Mouse (Mus musculus): ENCODE measurements around the gene St7. TPM values are rescaled to one million over a fixed set of nuclear protein-coding genes. Genes with fewer than 3 reads are reported as not detected.

Gene St7
- polyA plus RNA-seq, 1 experiment, result 8.4 TPM

DNA sequence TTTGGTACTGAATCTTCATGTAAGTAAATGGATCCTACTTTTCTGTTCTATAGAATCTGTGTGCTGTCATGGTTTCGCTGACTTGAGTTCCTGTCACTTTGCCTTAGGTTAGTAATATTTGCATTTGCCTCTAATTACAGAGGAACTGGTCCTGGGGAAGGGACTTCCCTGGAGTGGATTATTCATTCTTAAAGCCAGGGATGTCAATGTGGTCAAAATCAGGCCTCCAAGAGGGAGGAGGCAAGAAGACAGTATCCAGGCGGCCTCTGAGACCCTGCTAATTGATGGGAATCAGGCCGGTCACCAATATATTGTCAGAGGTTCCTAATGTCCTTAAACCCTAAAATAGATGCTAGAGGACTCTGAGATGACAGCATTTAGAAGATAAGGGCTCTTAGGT, 56.9 kb downstream of the St7 start:
- H3K27me3 ChIP-seq (ENCODE audit: control insufficient read depth, insufficient read depth, insufficient read length), result no peaks in the 10 kb centered on the region
- H3K79me2 ChIP-seq (ENCODE audit: control insufficient read depth, insufficient read depth), result peaks cover 13% of the 10 kb centered on the region
- no peak for TF ChIP-seq MYOD1 (IDR thresholded peaks at IDR 0.05; ENCODE audit: control insufficient read depth, insufficient read length, low read depth)
- no peak for TF ChIP-seq MAX (IDR thresholded peaks at IDR 0.05)
- no peak for TF ChIP-seq USF1 (IDR thresholded peaks at IDR 0.05; ENCODE audit: low read depth)
- TF ChIP-seq MYOG (IDR thresholded peaks at IDR 0.05; ENCODE audit: control insufficient read depth, extremely low read depth, insufficient read length), result no peak
- TF ChIP-seq CEBPB (IDR thresholded peaks at IDR 0.05; ENCODE audit: low read depth), result no peak
- TF ChIP-seq FOSL1 (IDR thresholded peaks at IDR 0.05; ENCODE audit: insufficient read depth, low read length, poor library complexity, severe bottlenecking), result no peak
- TF ChIP-seq CTCF (IDR thresholded peaks at IDR 0.05; ENCODE audit: control insufficient read depth, insufficient read depth, insufficient read length), result no peak
- H3ac ChIP-seq (ENCODE audit: control insufficient read depth, insufficient read length, low read depth), result no peak overlapping the region
- peaks cover 9% of the 10 kb centered on the region for H3K79me3 ChIP-seq (ENCODE audit: low read depth)
- peak overlapping the region; percentile 15 for H3K4me3 ChIP-seq (ENCODE audit: insufficient read depth, poor library complexity, severe bottlenecking)
- no peaks in the 10 kb centered on the region for H3K36me3 ChIP-seq (ENCODE audit: control insufficient read depth, insufficient read depth)

DNA sequence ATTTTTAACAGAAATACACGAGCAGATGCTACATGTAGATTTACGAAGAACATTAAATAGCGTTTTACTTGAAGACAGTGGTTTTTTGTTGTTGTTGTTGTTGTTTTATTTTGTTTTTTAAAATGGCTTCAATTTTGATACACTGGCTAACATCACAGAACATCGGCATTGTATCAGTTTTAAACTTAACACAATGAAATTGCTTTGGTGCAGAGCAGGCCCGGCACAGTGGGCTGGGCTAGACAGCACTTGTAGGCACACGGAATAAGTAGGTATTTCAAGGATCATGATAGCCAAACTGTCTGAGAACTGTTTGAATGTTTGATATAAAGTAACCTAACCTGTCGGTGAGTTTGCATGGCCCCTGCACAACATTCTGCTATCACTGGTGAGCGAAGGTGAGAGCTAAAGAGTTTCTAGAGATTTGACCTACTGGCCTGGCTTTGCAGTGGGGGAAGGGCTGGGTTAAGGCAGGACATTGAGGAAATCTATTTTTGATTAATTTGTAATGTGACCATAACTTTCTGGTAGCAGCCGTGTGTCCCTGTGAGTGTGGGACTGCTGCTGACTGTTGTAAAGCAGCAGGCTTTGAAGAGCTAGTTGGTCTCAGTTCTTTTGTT, 57.4 kb downstream of the St7 start:
- H3K27me3 ChIP-seq (ENCODE audit: control insufficient read depth, insufficient read depth, insufficient read length), result no peaks in the 10 kb centered on the region
- TF ChIP-seq FOSL1 (IDR thresholded peaks at IDR 0.05; ENCODE audit: insufficient read depth, low read length, poor library complexity, severe bottlenecking), result no peak
- TF ChIP-seq MYOG (IDR thresholded peaks at IDR 0.05; ENCODE audit: control insufficient read depth, extremely low read depth, insufficient read length), result no peak
- TF ChIP-seq MAX (IDR thresholded peaks at IDR 0.05), result no peak
- no peak for TF ChIP-seq CTCF (IDR thresholded peaks at IDR 0.05; ENCODE audit: control insufficient read depth, insufficient read depth, insufficient read length)
- TF ChIP-seq USF1 (IDR thresholded peaks at IDR 0.05; ENCODE audit: low read depth), result no peak
- no peak for TF ChIP-seq CEBPB (IDR thresholded peaks at IDR 0.05; ENCODE audit: low read depth)
- no peak for TF ChIP-seq MYOD1 (IDR thresholded peaks at IDR 0.05; ENCODE audit: control insufficient read depth, insufficient read length, low read depth)
- H3K36me3 ChIP-seq (ENCODE audit: control insufficient read depth, insufficient read depth), result no peaks in the 10 kb centered on the region
- no peak overlapping the region for H3ac ChIP-seq (ENCODE audit: control insufficient read depth, insufficient read length, low read depth)
- peaks cover 13% of the 10 kb centered on the region for H3K79me2 ChIP-seq (ENCODE audit: control insufficient read depth, insufficient read depth)
- peaks cover 9% of the 10 kb centered on the region for H3K79me3 ChIP-seq (ENCODE audit: low read depth)
- no peak overlapping the region for H3K4me3 ChIP-seq (ENCODE audit: insufficient read depth, poor library complexity, severe bottlenecking)

DNA sequence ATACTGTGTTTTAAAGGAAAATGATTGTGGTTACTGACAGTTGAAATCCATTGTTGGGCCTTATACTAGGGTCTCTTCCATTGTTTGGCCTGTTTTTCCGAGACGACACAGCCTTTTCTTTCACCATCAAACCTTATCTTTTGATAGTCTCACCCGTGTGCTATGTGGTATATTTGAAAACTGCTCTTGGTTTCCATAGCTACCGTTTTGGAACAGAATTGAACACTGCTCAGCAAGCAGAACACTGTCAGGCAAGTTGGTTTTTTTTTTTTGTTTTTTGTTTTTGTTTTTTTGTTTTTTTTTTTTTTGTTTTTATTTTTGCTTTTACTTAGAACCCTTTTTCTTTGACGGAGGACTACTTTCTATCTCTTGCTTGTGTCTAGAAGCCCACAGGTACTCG, 58.2 kb downstream of the St7 start:
- Histone ChIP-seq H3K36me3 (ENCODE audit: control insufficient read depth, insufficient read depth) (no peaks in the 10 kb centered on the region), H3ac (ENCODE audit: control insufficient read depth, insufficient read length, low read depth) (no peak overlapping the region), H3K27me3 (ENCODE audit: control insufficient read depth, insufficient read depth, insufficient read length) (no peaks in the 10 kb centered on the region), H3K79me2 (ENCODE audit: control insufficient read depth, insufficient read depth) (peaks cover 13% of the 10 kb centered on the region), H3K79me3 (ENCODE audit: low read depth) (peaks cover 9% of the 10 kb centered on the region), H3K4me3 (ENCODE audit: insufficient read depth, poor library complexity, severe bottlenecking) (no peak overlapping the region)
- TF ChIP-seq CTCF (IDR thresholded peaks at IDR 0.05; ENCODE audit: control insufficient read depth, insufficient read depth, insufficient read length) (no peak), USF1 (IDR thresholded peaks at IDR 0.05; ENCODE audit: low read depth) (no peak), FOSL1 (IDR thresholded peaks at IDR 0.05; ENCODE audit: insufficient read depth, low read length, poor library complexity, severe bottlenecking) (no peak), MYOD1 (IDR thresholded peaks at IDR 0.05; ENCODE audit: control insufficient read depth, insufficient read length, low read depth) (no peak)

DNA sequence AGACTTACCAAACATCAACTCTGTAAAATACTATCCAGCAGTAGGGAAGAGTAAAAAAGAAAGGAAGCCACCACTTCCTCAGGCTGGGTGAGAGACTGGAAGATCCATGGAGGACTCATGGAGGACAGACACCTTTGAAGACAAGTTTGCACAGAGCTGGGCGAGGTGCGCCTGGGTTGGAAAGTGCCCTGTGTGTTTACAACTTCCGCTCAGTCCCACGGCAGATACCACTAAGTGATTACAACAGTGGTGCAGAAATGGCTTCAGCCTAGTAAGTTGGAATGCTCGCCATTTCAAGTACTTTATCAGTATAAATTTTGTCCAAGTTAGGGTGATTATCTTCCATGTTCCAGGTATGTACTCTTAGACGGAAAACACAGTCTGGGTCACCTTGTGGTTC, 63.2 kb downstream of the St7 start:
- H3K27me3 ChIP-seq (ENCODE audit: control insufficient read depth, insufficient read depth, insufficient read length), result no peaks in the 10 kb centered on the region
- peaks cover 10% of the 10 kb centered on the region for H3K79me2 ChIP-seq (ENCODE audit: control insufficient read depth, insufficient read depth)
- H3K36me3 ChIP-seq (ENCODE audit: control insufficient read depth, insufficient read depth), result no peaks in the 10 kb centered on the region
- H3K79me3 ChIP-seq (ENCODE audit: low read depth), result peaks cover 4% of the 10 kb centered on the region
- TF ChIP-seq MYOD1 (IDR thresholded peaks at IDR 0.05; ENCODE audit: control insufficient read depth, insufficient read length, low read depth), result no peak
- TF ChIP-seq USF1 (IDR thresholded peaks at IDR 0.05; ENCODE audit: low read depth), result no peak
- TF ChIP-seq MYOG (IDR thresholded peaks at IDR 0.05; ENCODE audit: control insufficient read depth, extremely low read depth, insufficient read length), result no peak
- TF ChIP-seq MAX (IDR thresholded peaks at IDR 0.05), result no peak
- TF ChIP-seq CEBPB (IDR thresholded peaks at IDR 0.05; ENCODE audit: low read depth), result no peak
- TF ChIP-seq FOSL1 (IDR thresholded peaks at IDR 0.05; ENCODE audit: insufficient read depth, low read length, poor library complexity, severe bottlenecking), result no peak
- no peak for TF ChIP-seq CTCF (IDR thresholded peaks at IDR 0.05; ENCODE audit: control insufficient read depth, insufficient read depth, insufficient read length)
- H3K4me3 ChIP-seq (ENCODE audit: insufficient read depth, poor library complexity, severe bottlenecking), result no peak overlapping the region
- no peak overlapping the region for H3ac ChIP-seq (ENCODE audit: control insufficient read depth, insufficient read length, low read depth)

DNA sequence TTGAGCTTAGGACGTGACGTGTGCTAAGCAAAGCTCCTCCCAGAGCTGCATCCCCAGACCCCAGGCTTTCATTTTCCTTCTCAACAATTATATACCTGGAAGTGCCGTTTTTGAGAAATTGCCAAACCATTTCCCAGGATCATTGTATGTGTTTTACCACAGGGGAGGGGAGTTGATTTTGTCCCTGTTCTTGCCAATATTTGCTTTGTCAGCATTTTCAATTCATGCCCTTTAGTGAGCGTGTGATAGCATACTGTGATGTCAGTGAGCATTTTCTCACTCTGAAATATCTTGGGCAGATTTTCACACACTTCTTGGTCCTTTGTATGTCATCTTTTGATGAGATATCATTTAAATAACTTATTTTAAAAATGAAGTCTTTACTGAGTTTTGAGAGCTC, 65.8 kb downstream of the St7 start:
- Histone ChIP-seq H3ac (ENCODE audit: control insufficient read depth, insufficient read length, low read depth) (no peak overlapping the region), H3K27me3 (ENCODE audit: control insufficient read depth, insufficient read depth, insufficient read length) (no peaks in the 10 kb centered on the region), H3K79me2 (ENCODE audit: control insufficient read depth, insufficient read depth) (peaks cover 9% of the 10 kb centered on the region), H3K79me3 (ENCODE audit: low read depth) (no peaks in the 10 kb centered on the region), H3K36me3 (ENCODE audit: control insufficient read depth, insufficient read depth) (no peaks in the 10 kb centered on the region), H3K4me3 (ENCODE audit: insufficient read depth, poor library complexity, severe bottlenecking) (no peak overlapping the region)
- no peak for TF ChIP-seq CEBPB (IDR thresholded peaks at IDR 0.05; ENCODE audit: low read depth)
- TF ChIP-seq FOSL1 (IDR thresholded peaks at IDR 0.05; ENCODE audit: insufficient read depth, low read length, poor library complexity, severe bottlenecking), result no peak
- no peak for TF ChIP-seq MYOG (IDR thresholded peaks at IDR 0.05; ENCODE audit: control insufficient read depth, extremely low read depth, insufficient read length)
- no peak for TF ChIP-seq CTCF (IDR thresholded peaks at IDR 0.05; ENCODE audit: control insufficient read depth, insufficient read depth, insufficient read length)
- TF ChIP-seq MAX (IDR thresholded peaks at IDR 0.05), result no peak
- TF ChIP-seq USF1 (IDR thresholded peaks at IDR 0.05; ENCODE audit: low read depth), result no peak
